Mouse (Mus musculus): ENCODE data around the gene Adgrb3. TPM values are rescaled to one million over a fixed set of nuclear protein-coding genes. Genes with fewer than 3 reads are reported as not detected.

Adgrb3 gene
- not detected for total RNA-seq (2023)

DNA sequence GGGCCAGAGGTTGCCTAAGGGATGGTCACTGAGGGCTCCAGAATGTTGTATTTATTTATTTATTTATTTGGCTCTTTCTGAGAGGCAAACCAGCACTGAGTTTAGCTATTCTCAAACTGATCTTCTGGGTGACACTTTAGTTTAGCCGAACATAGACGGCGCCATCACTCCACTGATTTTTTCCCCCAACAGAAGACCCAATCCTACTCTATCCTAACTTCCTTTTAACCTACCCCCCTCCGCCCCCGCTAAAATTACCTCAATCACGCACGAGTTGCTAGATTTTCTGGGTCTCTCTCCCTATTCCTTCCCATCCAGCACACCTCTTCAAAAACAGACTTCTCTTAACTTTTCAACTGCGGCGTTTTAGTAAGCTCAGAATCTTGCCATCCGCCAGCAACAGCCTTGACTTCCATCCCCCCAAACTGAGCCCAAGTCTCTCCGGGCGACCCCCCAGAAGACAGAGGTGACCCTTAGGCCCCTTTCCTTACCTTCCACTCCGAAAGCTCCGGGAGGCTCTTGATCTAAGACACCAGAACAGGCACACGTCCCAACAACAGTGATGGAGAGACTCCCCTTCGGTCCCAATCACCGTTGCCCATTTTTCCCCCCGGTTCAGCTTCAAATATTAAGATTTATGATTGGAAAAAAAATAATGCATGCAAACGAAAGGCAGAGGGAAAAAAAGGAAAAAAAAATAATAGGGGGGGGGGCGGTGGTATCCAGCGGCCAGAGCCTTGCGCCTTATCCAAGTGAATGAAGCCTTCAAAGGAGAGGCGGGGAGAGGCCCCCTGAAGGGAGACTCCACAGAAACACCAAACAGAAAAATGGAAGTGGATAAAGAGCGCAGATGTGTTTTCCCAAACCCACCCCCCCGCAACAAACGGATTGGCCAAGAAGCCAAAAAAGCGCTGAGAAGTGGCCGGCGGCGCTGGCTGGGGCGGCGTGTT, at the start of gene Adgrb3:
Gene Adgrb3, minus strand, starts transcription at position 737 of the 950 bp plus-strand sequence.

Measured in B cell, adult 67 days (primary cell).